Mouse (Mus musculus) adrenal gland, adult 18-20 months (tissue): ENCODE measurements around the gene 4930572O03Rik. TPM values are rescaled to one million over a fixed set of nuclear protein-coding genes. Genes with fewer than 3 reads are reported as not detected.
"Not testable (repeated sequence)": the region's sequence is repeated elsewhere in the genome, so short reads cannot be mapped to it uniquely, and the experiment has no call there.

ENCODE experiments used
- DNase-seq, 2 experiments: peaks; one replicate each; pipeline ENCODE4 v3.0.0; 2021 to 2022; ENCODE audit warnings: low spot score in 2 of 2
- long read RNA-seq, 2 experiments: library from polyadenylated mRNA; stranded (forward); transcript quantifications; one replicate each; pipeline ENCODE4 v2.0.0; 2021
- total RNA-seq, 2 experiments: library from RNA; stranded (reverse); gene quantifications; 1 replicate in 1 of 2; 2 replicates in 1 of 2; pipeline ENCODE4 v1.2.3; 2021

The 4930572O03Rik gene
- total RNA-seq, result not detected
- long read RNA-seq, experiment 1, result 0 reads
- long read RNA-seq, experiment 2, result 0 reads

- DNase-seq, result not testable (repeated sequence)
These were observed at the start of gene 4930572O03Rik for GRCm38 (mm10) chr5:15656959-15657358. Gene 4930572O03Rik, minus strand, starts transcription at chr5:15657059.

GRCm38 (mm10) chr5:15702891-15703290 is 46.0 kb upstream of the 4930572O03Rik start:
- DNase-seq, result not testable (repeated sequence)

GRCm38 (mm10) chr5:15697719-15698118 is 40.9 kb upstream of the 4930572O03Rik start:
- not testable (repeated sequence) for DNase-seq

GRCm38 (mm10) chr5:15691849-15692248 is 35.0 kb upstream of the 4930572O03Rik start:
- DNase-seq, result not testable (repeated sequence)

- not testable (repeated sequence) for DNase-seq
These were observed 34.0 kb upstream of the 4930572O03Rik start for GRCm38 (mm10) chr5:15690822-15691221.

GRCm38 (mm10) chr5:15689659-15690213 is 32.9 kb upstream of the 4930572O03Rik start:
- DNase-seq, result not testable (repeated sequence)

GRCm38 (mm10) chr5:15688874-15689658 is 32.2 kb upstream of the 4930572O03Rik start:
- DNase-seq, result not testable (repeated sequence)

- DNase-seq, result not testable (repeated sequence)
These were observed 24.6 kb upstream of the 4930572O03Rik start for GRCm38 (mm10) chr5:15681301-15682035.

GRCm38 (mm10) chr5:15679980-15680949 is 23.4 kb upstream of the 4930572O03Rik start:
- DNase-seq, result not testable (repeated sequence)

- not testable (repeated sequence) for DNase-seq
These were observed 22.0 kb upstream of the 4930572O03Rik start for GRCm38 (mm10) chr5:15678907-15679306.

GRCm38 (mm10) chr5:15677750-15678149 is 20.9 kb upstream of the 4930572O03Rik start:
- DNase-seq, result not testable (repeated sequence)

GRCm38 (mm10) chr5:15674429-15675244 is 17.8 kb upstream of the 4930572O03Rik start:
- DNase-seq, result not testable (repeated sequence)

GRCm38 (mm10) chr5:15673989-15674388 is 17.1 kb upstream of the 4930572O03Rik start:
- DNase-seq, result not testable (repeated sequence)

- not testable (repeated sequence) for DNase-seq
These were observed 13.9 kb upstream of the 4930572O03Rik start for GRCm38 (mm10) chr5:15670789-15671188.

GRCm38 (mm10) chr5:15663847-15664246 is 7.0 kb upstream of the 4930572O03Rik start:
- DNase-seq, result peak in 1 of 2 experiments; percentile 21

GRCm38 (mm10) chr5:15652334-15652733 is 4.5 kb downstream of the 4930572O03Rik start:
- not testable (repeated sequence) for DNase-seq

GRCm38 (mm10) chr5:15645707-15646106 is 11.2 kb downstream of the 4930572O03Rik start:
- not testable (repeated sequence) for DNase-seq

GRCm38 (mm10) chr5:15637637-15638036 is 19.2 kb downstream of the 4930572O03Rik start:
- not testable (repeated sequence) for DNase-seq

- not testable (repeated sequence) for DNase-seq
These were observed 26.8 kb downstream of the 4930572O03Rik start for GRCm38 (mm10) chr5:15630068-15630467.
